ENCODE assay signal across 7 mouse cellular contexts in the genomic region with DNA sequence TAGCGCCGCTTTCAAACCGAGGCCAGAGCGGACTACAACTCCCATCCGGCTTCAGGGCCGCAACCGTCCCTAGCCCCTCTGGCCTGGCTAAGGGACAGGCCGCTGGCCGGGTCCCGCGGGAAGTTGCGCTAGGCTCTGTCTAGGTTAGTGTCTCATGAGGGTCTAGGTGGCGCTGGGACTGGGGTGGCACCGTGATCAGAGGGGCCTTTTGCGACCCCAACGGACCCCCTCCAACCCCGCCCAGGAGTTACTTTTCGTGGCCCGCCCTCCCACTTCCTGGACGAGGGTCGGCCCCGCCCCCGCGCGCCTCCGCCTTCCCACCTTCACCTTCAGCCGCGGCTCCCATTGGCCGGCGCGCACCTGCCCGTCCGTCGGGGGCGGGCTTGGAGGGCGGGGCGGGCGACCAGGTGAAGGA. TPM values are rescaled to one million over a fixed set of nuclear protein-coding genes. Genes with fewer than 3 reads are reported as not detected.
DNase-seq lines count a peak whose midpoint lies in the region; ATAC-seq and TF ChIP-seq lines count a peak whose summit lies in the region.

Gene Cdc42bpg (plus strand): TSS at position 320 of the 415 bp plus-strand sequence.

- peak within 1 kb of the TSS; percentile 65 for H3K4me2 ChIP-seq in hindbrain, postnatal 0 days (ENCODE audit: low read depth, low read length)
- peak within 1 kb of the TSS; percentile 97 for H3K4me2 ChIP-seq in liver, embryonic 13.5 days
- peak within 1 kb of the TSS; percentile 72 for H3K4me2 ChIP-seq in stomach, embryonic 15.5 days

- WGBS in hindbrain, postnatal 0 days = 2% methylated on average over 35 of the region's 38 CpGs
- under 1% methylated on average over 29 of the region's 38 CpGs for WGBS in liver, embryonic 13.5 days (ENCODE audit: insufficient replicate concordance)
- WGBS in stomach, embryonic 15.5 days = 1% methylated on average over 35 of the region's 38 CpGs

- peak within 1 kb of the TSS; percentile 60 for H3K9ac ChIP-seq in hindbrain, postnatal 0 days (replicated peaks; ENCODE audit: low read length)
- H3K9ac ChIP-seq in liver, embryonic 13.5 days = peak within 1 kb of the TSS; percentile 83
- peak within 1 kb of the TSS; percentile 71 for H3K9ac ChIP-seq in stomach, embryonic 15.5 days

- peak within 1 kb of the TSS; percentile 49 for H3K4me3 ChIP-seq in hindbrain, postnatal 0 days (ENCODE audit: low read length)
- peak within 1 kb of the TSS; percentile 76 for H3K4me3 ChIP-seq in liver, embryonic 13.5 days (replicated peaks)
- H3K4me3 ChIP-seq in stomach, embryonic 15.5 days (replicated peaks) = peak within 1 kb of the TSS; percentile 71

- TF ChIP-seq CTCF in hindbrain, postnatal 0 days (IDR thresholded peaks at IDR 0.05; ENCODE audit: low read depth) = no peak

- H3K27ac ChIP-seq in hindbrain, postnatal 0 days = peak within 1 kb of the TSS; percentile 15; the same call in 1 of the 2 replicates
- peak within 1 kb of the TSS; percentile 80 for H3K27ac ChIP-seq in liver, embryonic 13.5 days
- H3K27ac ChIP-seq in stomach, embryonic 15.5 days = peak within 1 kb of the TSS; percentile 80

- H3K9me3 ChIP-seq in hindbrain, postnatal 0 days (ENCODE audit: low read length) = no peaks in the 10 kb centered on the region
- H3K9me3 ChIP-seq in liver, embryonic 13.5 days (replicated peaks) = no peaks in the 10 kb centered on the region
- H3K9me3 ChIP-seq in stomach, embryonic 15.5 days = no peaks in the 10 kb centered on the region

- no peaks in the 10 kb centered on the region for H3K27me3 ChIP-seq in hindbrain, postnatal 0 days (ENCODE audit: insufficient read depth, low read length)
- no peaks in the 10 kb centered on the region for H3K27me3 ChIP-seq in liver, embryonic 13.5 days
- H3K27me3 ChIP-seq in stomach, embryonic 15.5 days (replicated peaks) = no peaks in the 10 kb centered on the region

- no peaks in the 10 kb centered on the region for H3K36me3 ChIP-seq in hindbrain, postnatal 0 days (ENCODE audit: insufficient read depth, low read length)
- H3K36me3 ChIP-seq in liver, embryonic 13.5 days = peaks cover 14% of the 10 kb centered on the region
- H3K36me3 ChIP-seq in stomach, embryonic 15.5 days = peaks cover 9% of the 10 kb centered on the region; the same call in 1 of the 2 replicates

- intact Hi-C loops in gastrocnemius, postnatal 14 days (cut with DNase I; ENCODE audit: low total_unique reads) = no loop called here

- ATAC-seq in hindbrain, postnatal 0 days = peak; percentile 73
- peak; percentile 82 for ATAC-seq in liver, embryonic 13.5 days (ENCODE audit: low read depth)
- peak; percentile 86 for ATAC-seq in stomach, embryonic 15.5 days (ENCODE audit: insufficient read depth, low FRiP score, low read depth)

- peaks cover 7% of the 10 kb centered on the region; the same call in 1 of the 2 replicates for H3K4me1 ChIP-seq in hindbrain, postnatal 0 days (ENCODE audit: insufficient read depth, low read length)
- H3K4me1 ChIP-seq in liver, embryonic 13.5 days (replicated peaks) = peaks cover 71% of the 10 kb centered on the region
- H3K4me1 ChIP-seq in stomach, embryonic 15.5 days = peaks cover 22% of the 10 kb centered on the region

- DNase-seq in adrenal gland, adult 2 months = peak; percentile 94
- peak; percentile 88 to 94 for DNase-seq in cerebellum, postnatal 36 days
- DNase-seq in gastrocnemius, postnatal 14 days = peak; percentile 80
- DNase-seq in hindbrain, postnatal 0 days (ENCODE audit: low spot score) = peak; percentile 68
- DNase-seq in liver, embryonic 13.5 days = peak; percentile 85
- DNase-seq in naive thymus-derived CD4-positive, alpha-beta T cell, adult 2 months (ENCODE audit: low read depth) = peak; percentile 85

RNA-seq across cellular contexts. Expression of gene Cdc42bpg, which starts in this region (rescaled TPM):
- 10 to 100 TPM; 14.4 to 24.6 TPM for total RNA-seq in adrenal gland, adult 2 months (2021)
- 23.7 and 26.6 TPM in 2 replicates for polyA plus RNA-seq in adrenal gland, adult 2 months (2012; rRNA removed)
- 1 to 10 TPM; 3.4 to 3.9 TPM for total RNA-seq in gastrocnemius, postnatal 14 days (2021)
- total RNA-seq in hindbrain, postnatal 0 days (2014; rRNA removed) = 3.1 and 6.0 TPM in 2 replicates
- 0.29 and 0.33 TPM in 2 replicates for polyA plus RNA-seq in hindbrain, postnatal 0 days (2015; fragmentation: Nextera tagmentation; extraction: Ambion mirVana)
- polyA plus RNA-seq in liver, embryonic 13.5 days (2015; fragmentation: Nextera tagmentation; extraction: Ambion mirVana) = 0.14 and 0.16 TPM in 2 replicates
- 1.3 and 1.5 TPM in 2 replicates for polyA plus RNA-seq in stomach, embryonic 15.5 days (2015; fragmentation: Nextera tagmentation; extraction: Ambion mirVana)

Comparison
In these comparisons a context has a peak if more than half of its experiments do, and no peak if none do; other contexts are left out.
1. Peak in every context shown above with its lines: DNase-seq, ATAC-seq, H3K4me3 ChIP-seq and H3K27ac ChIP-seq.
2. Peak in DNase-seq, ATAC-seq, H3K4me3 ChIP-seq, H3K27ac ChIP-seq, H3K9ac ChIP-seq and H3K4me2 ChIP-seq in liver, embryonic 13.5 days; RNA of the gene not detected or under 1 TPM.
3. H3K27ac ChIP-seq: peak in every context shown above with its lines; median percentile 80 in liver, embryonic 13.5 days; 80 in stomach, embryonic 15.5 days; 15 in hindbrain, postnatal 0 days.